10 mouse cellular contexts compared by ENCODE assay signal in the genomic region with DNA sequence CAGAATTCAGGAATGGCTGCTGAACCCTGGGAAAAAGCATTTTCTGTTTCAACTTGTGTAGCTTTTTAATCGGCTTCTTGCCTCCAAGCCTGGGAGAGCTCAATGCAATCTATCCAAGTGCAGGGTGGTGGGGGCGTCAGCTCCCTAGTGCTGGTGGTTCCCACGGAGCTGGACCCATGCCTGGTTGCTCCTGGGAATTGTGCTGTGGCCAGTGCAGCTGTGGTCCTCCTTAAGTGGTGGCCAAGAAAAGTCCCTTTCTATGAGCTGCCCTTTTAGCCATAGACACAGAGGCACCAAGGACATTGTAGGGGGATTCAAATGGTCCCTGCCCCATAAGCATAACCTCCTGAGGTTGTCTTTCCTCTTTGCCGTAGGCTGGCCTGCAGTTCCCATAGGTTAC. TPM values are rescaled to one million over a fixed set of nuclear protein-coding genes. Genes with fewer than 3 reads are reported as not detected.
A peak's percentile ranks its signal among the peaks of the same experiment; 100 is the strongest.
DNase-seq lines count a peak whose midpoint lies in the region; ATAC-seq and TF ChIP-seq lines count a peak whose summit lies in the region.
"Had no signal": no experiment of that assay in that cellular context is flagged by ENCODE, and none has a peak within 500 bp of the region (broad histone marks: within the 10 kb centered on the region; RNA-seq: fewer than 3 reads in every experiment).

No protein-coding gene starts in this region.

- no peaks in the 10 kb centered on the region for H3K27me3 ChIP-seq in hindbrain, embryonic 10.5 days (ENCODE audit: insufficient read depth, poor library complexity, severe bottlenecking)
- H3K27me3 ChIP-seq in hindbrain, embryonic 11.5 days (ENCODE audit: control insufficient read depth, insufficient read depth, low read length), result no peaks in the 10 kb centered on the region
- H3K27me3 ChIP-seq in midbrain, embryonic 16.5 days (ENCODE audit: control insufficient read depth, insufficient read depth, low read depth, low read length), result no peaks in the 10 kb centered on the region
- H3K27me3 ChIP-seq in midbrain, embryonic 14.5 days (ENCODE audit: control insufficient read depth, insufficient read depth, low read length), result no peaks in the 10 kb centered on the region
- H3K27me3 ChIP-seq in stomach, postnatal 0 days (ENCODE audit: control insufficient read depth, insufficient read depth, low read length), result no peaks in the 10 kb centered on the region
- H3K27me3 ChIP-seq: CH12.LX; liver, embryonic 13.5 days had no signal

- H3K4me1 ChIP-seq in hindbrain, embryonic 10.5 days (replicated peaks), result peaks cover 12% of the 10 kb centered on the region
- no peaks in the 10 kb centered on the region for H3K4me1 ChIP-seq in hindbrain, embryonic 11.5 days (replicated peaks; ENCODE audit: control insufficient read depth, insufficient read depth, low read length)
- peaks cover 11% of the 10 kb centered on the region for H3K4me1 ChIP-seq in midbrain, embryonic 16.5 days (ENCODE audit: control insufficient read depth, insufficient read depth, low read length)
- peaks cover 19% of the 10 kb centered on the region; the same call in 1 of the 2 replicates for H3K4me1 ChIP-seq in midbrain, embryonic 14.5 days (ENCODE audit: control insufficient read depth, insufficient read depth, low read length)
- no peaks in the 10 kb centered on the region for H3K4me1 ChIP-seq in stomach, postnatal 0 days (replicated peaks; ENCODE audit: control insufficient read depth, insufficient read depth)
- H3K4me1 ChIP-seq: liver, embryonic 13.5 days had no signal

- peaks cover 4% of the 10 kb centered on the region for H3K9me3 ChIP-seq in hindbrain, embryonic 10.5 days
- no peaks in the 10 kb centered on the region for H3K9me3 ChIP-seq in hindbrain, embryonic 11.5 days (ENCODE audit: control insufficient read depth, low read length)
- no peaks in the 10 kb centered on the region for H3K9me3 ChIP-seq in midbrain, embryonic 16.5 days (replicated peaks; ENCODE audit: control insufficient read depth, low read length, poor library complexity, severe bottlenecking)
- no peaks in the 10 kb centered on the region for H3K9me3 ChIP-seq in midbrain, embryonic 14.5 days (ENCODE audit: control insufficient read depth, low read length)
- H3K9me3 ChIP-seq in stomach, postnatal 0 days (ENCODE audit: control insufficient read depth, low read length), result no peaks in the 10 kb centered on the region
- H3K9me3 ChIP-seq: liver, embryonic 13.5 days had no signal

- H3K9ac ChIP-seq in hindbrain, embryonic 11.5 days (ENCODE audit: low read depth, low read length), result no peak overlapping the region
- no peak overlapping the region for H3K9ac ChIP-seq in midbrain, embryonic 16.5 days (ENCODE audit: low read depth, low read length)
- H3K9ac ChIP-seq in midbrain, embryonic 14.5 days (replicated peaks; ENCODE audit: low read length), result no peak overlapping the region
- no peak overlapping the region for H3K9ac ChIP-seq in stomach, postnatal 0 days (ENCODE audit: low read length)
- H3K9ac ChIP-seq: liver, embryonic 13.5 days had no signal

- WGBS in hindbrain, embryonic 10.5 days, result 78% methylated on average over 4 of the region's 4 CpGs
- 85% methylated on average over 4 of the region's 4 CpGs for WGBS in hindbrain, embryonic 11.5 days
- 70% methylated on average over 4 of the region's 4 CpGs for WGBS in midbrain, embryonic 16.5 days
- 81% methylated on average over 4 of the region's 4 CpGs for WGBS in midbrain, embryonic 14.5 days
- 44% methylated on average over 4 of the region's 4 CpGs for WGBS in stomach, postnatal 0 days

- peak overlapping the region; percentile 56; the same call in 1 of the 2 replicates for H3K27ac ChIP-seq in hindbrain, embryonic 10.5 days
- H3K27ac ChIP-seq in hindbrain, embryonic 11.5 days (ENCODE audit: low read depth, low read length), result no peak overlapping the region
- 0 out of 2 replicates have a peak overlapping the region, but pooled peaks have one; percentile 5 for H3K27ac ChIP-seq in midbrain, embryonic 16.5 days (ENCODE audit: low read length)
- H3K27ac ChIP-seq in midbrain, embryonic 14.5 days (replicated peaks; ENCODE audit: low read depth, low read length), result no peak overlapping the region
- 0 out of 2 replicates have a peak overlapping the region, but pooled peaks have one; percentile 18 for H3K27ac ChIP-seq in stomach, postnatal 0 days (replicated peaks)
- H3K27ac ChIP-seq: liver, embryonic 13.5 days had no signal

- no peak for TF ChIP-seq EP300 in stomach, postnatal 0 days (optimal IDR thresholded peaks at IDR 0.05)

- H3K4me2 ChIP-seq in hindbrain, embryonic 11.5 days (replicated peaks; ENCODE audit: low read depth, low read length), result no peak overlapping the region
- no peak overlapping the region for H3K4me2 ChIP-seq in midbrain, embryonic 16.5 days (ENCODE audit: low read length)
- H3K4me2 ChIP-seq in midbrain, embryonic 14.5 days (ENCODE audit: low read length), result no peak overlapping the region
- no peak overlapping the region for H3K4me2 ChIP-seq in stomach, postnatal 0 days (replicated peaks; ENCODE audit: low read depth)
- H3K4me2 ChIP-seq: liver, embryonic 13.5 days had no signal

- ATAC-seq in hindbrain, embryonic 11.5 days (ENCODE audit: low FRiP score), result no peak
- ATAC-seq in midbrain, embryonic 16.5 days, result peak; percentile 59; the same call in 1 of the 2 replicates
- ATAC-seq in midbrain, embryonic 14.5 days (ENCODE audit: low FRiP score, low TSS enrichment), result no peak
- no peak for ATAC-seq in stomach, postnatal 0 days (ENCODE audit: low FRiP score, low TSS enrichment)

- no peak for DNase-seq in hindbrain, embryonic 10.5 days (ENCODE audit: low spot score)
- DNase-seq in hindbrain, embryonic 11.5 days (ENCODE audit: low spot score), result no peak
- no peak for DNase-seq in midbrain, embryonic 14.5 days
- DNase-seq in gastrocnemius, postnatal 25 days, result peak; percentile 73
- DNase-seq in stomach, postnatal 0 days (ENCODE audit: low spot score), result no peak
- DNase-seq in thymus, postnatal 25 days, result no peak
- DNase-seq in cerebellum, adult 11-12 months, result no peak
- DNase-seq: liver, embryonic 13.5 days had no signal

- H3K36me3 ChIP-seq in hindbrain, embryonic 10.5 days, result no peaks in the 10 kb centered on the region
- no peaks in the 10 kb centered on the region for H3K36me3 ChIP-seq in hindbrain, embryonic 11.5 days (ENCODE audit: control insufficient read depth, insufficient read depth, low read length)
- no peaks in the 10 kb centered on the region for H3K36me3 ChIP-seq in midbrain, embryonic 16.5 days (ENCODE audit: control insufficient read depth, insufficient read depth, low read length)
- no peaks in the 10 kb centered on the region for H3K36me3 ChIP-seq in midbrain, embryonic 14.5 days (ENCODE audit: control insufficient read depth, insufficient read depth, low read length)
- H3K36me3 ChIP-seq in stomach, postnatal 0 days (ENCODE audit: control insufficient read depth, insufficient read depth, low read length), result no peaks in the 10 kb centered on the region
- H3K36me3 ChIP-seq: liver, embryonic 13.5 days had no signal

- H3K4me3 ChIP-seq in hindbrain, embryonic 10.5 days, result no peak overlapping the region
- H3K4me3 ChIP-seq in hindbrain, embryonic 11.5 days (ENCODE audit: low read depth, low read length), result no peak overlapping the region
- no peak overlapping the region for H3K4me3 ChIP-seq in midbrain, embryonic 16.5 days (ENCODE audit: low read depth, low read length)
- no peak overlapping the region for H3K4me3 ChIP-seq in midbrain, embryonic 14.5 days (replicated peaks; ENCODE audit: low read depth, low read length)
- H3K4me3 ChIP-seq in stomach, postnatal 0 days (ENCODE audit: low read depth, low read length), result no peak overlapping the region
- H3K4me3 ChIP-seq: liver, embryonic 13.5 days had no signal

- no peak for TF ChIP-seq CTCF in stomach, postnatal 0 days (IDR thresholded peaks at IDR 0.05; ENCODE audit: low read depth)

RNA-seq across cellular contexts. Expression of gene Marcks, which starts 31.7 kb away (rescaled TPM):
- polyA plus RNA-seq in hindbrain, embryonic 10.5 days (2016; fragmentation: Nextera tagmentation; extraction: Ambion mirVana), result 171 and 173 TPM in 2 replicates
- 407 and 453 TPM in 2 replicates for polyA plus RNA-seq in hindbrain, embryonic 11.5 days (2014; fragmentation: Nextera tagmentation; extraction: Ambion mirVana)
- polyA plus RNA-seq in midbrain, embryonic 16.5 days (2015; fragmentation: Nextera tagmentation; extraction: Ambion mirVana), result 187 and 196 TPM in 2 replicates
- 403 and 415 TPM in 2 replicates for polyA plus RNA-seq in midbrain, embryonic 14.5 days (2014; fragmentation: Nextera tagmentation; extraction: Ambion mirVana)
- 10 to 100 TPM; 35.4 to 37.6 TPM for total RNA-seq in gastrocnemius, postnatal 25 days (2021)
- polyA plus RNA-seq in stomach, postnatal 0 days (2015; fragmentation: Nextera tagmentation; extraction: Ambion mirVana), result 52.8 and 54.3 TPM in 2 replicates

Comparison
In these comparisons a context has a peak if more than half of its experiments do, and no peak if none do; other contexts are left out.
1. H3K27ac ChIP-seq: peak in hindbrain, embryonic 10.5 days (single experiment), midbrain, embryonic 16.5 days (single experiment) and stomach, postnatal 0 days (single experiment); none in hindbrain, embryonic 11.5 days (single experiment) and midbrain, embryonic 14.5 days (single experiment).